Mouse (Mus musculus) retina, embryonic 14.5 days (tissue): ENCODE data around the gene Med24.
"Not testable (repeated sequence)": the region's sequence is repeated elsewhere in the genome, so short reads cannot be mapped to it uniquely, and the experiment has no call there.

Experiments used
- DNase-seq: peaks from one replicate; pipeline ENCODE4 v3.0.0-alpha.2; 2015; ENCODE audit warnings: low spot score

Med24 gene

DNA sequence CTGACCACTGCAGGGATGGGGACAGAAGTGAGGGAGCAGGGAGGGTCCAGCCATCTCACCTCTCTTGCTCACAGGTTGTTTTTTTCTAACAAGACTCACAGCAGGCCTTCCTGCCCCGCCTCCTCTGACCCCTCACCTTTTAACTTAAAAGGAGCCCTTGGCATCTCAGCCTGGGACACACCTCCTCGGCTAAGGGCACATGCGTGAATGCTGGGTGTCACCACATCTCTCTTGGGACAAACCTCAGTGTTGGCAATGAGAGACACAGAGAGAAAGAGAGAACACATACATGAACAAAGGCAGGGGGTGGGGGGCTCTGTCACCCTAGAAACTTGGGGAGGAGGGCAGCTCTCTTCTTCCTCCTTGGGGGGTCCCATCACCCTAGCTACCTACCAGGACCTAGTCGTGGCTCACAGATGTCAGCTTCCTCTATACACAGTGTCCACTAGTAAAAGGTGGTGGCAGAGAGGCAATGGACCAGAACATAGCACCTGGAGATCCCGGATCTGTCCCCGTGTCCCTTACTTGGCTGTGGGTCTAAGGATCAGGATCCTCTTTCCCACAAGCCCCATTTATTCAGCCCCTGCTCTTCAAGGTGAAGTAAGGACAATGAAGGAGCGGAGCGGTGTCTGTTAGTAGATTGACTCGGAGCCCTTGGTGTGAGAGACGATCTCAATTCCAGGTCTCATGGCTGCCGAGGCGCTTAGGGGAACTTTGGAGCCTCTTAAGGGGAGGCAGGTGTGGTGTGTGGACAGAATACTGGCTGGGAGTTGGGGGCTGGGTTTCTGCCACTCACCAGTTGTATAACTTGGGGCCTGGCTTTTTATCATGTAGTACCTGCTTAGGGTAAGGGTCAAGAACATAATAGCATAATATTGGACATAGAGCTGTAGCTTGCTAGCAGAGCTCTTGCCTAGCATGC lies 17.0 kb upstream of the Med24 start:
- DNase-seq, result no peak

DNA sequence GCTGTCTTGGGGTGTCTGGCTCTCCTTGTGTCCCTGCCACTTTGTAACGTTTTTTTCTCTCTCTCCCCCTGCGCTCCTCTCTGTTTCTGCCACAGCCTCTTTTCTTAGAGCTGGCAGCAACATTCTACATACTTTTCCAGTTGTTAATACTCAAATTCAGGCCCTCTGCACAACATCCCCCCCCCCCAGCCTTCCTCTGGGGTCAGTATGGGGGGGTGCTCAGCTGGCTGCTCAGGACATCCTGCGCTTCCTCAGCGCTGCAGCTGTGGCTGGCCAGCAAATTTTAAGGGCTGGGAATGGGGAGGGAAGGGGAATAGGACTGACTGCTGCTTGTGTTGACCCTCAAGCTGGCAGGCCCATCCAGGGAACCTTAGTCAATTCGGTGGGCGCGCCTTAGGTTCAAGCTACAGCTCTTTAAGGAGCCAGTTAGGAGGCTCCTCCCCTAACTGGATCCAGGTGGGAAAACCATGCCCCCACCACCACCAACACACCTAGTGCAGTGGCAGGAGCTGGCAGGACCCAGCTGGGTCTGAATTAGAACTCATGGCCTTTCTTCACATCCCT lies 15.3 kb upstream of the Med24 start:
- no peak for DNase-seq

DNA sequence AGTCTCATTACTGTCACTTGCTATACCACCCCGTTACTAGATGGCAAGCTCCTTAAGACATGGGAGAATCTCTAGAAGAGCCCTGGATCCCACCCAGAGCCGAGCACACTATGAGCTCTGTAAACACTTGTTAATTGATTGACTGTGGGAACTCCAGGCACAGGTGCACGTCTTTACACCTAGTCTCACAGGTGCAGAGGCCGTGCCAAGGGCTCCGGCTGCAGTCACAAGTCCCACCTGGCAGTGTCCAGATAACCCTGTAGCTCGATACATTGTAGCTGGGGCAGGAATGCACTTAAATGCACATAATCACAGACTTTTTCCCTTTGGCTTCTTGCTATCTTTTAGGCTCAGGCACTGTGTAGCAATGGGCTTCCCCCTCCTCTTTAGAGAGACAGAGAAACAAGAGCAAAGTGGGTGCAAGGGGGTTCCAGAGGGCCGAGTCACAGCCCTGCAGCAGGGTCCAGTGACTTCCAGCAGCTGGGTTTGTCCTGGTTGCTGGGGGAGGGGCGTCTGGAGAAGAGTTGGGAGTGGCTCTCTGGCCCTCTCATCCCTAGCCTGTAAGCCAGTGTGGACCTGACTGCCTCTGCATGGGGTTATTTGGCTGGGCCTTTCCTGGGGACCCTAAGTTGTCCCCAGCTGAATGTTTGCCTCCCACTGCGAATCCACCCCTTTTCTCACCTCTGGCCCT lies 14.6 kb upstream of the Med24 start:
- peak; percentile 81 for DNase-seq

DNA sequence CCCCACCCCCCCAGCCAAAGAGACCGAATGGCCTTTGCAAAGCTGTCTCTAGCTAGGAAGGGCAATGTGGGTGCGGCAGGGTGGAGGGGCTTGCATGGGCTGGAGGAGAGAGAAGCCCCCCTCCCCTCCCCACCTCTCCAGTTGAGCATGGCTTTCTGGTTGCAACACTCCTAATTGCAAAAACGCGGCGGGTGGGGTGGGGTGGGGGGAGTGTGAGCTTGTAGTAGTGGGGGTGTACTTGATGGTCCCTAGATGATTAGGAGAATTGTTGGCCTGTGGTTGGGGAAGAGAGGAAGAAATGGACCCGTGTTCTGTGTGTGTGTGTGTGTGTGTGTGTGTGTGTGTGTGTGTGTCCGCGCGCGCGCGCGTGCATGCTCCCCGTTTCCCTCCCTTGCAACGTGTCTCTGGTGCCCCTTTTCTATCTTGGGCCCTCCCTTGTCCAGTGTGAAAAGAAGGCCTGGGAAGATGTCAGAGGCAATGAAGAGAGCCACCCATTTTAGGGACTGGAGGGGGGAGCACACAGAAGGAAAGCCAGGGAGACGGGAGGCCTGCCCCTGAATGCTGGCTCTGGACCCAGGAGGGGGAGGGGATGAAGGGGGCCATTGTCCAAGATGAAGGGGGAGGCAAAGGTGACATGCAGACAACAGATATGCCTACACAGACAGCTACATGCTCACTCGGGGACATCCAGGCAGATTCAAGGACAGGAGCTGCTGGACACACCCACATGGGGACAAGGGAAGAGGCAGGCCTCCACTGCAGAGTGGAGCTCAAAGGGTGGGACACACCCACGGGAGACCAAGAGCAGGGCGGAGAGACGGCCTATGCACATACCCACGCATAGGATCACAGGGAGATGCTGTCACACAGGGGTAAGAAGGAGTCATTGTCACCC lies 13.4 kb upstream of the Med24 start:
- peak; percentile 41 for DNase-seq

DNA sequence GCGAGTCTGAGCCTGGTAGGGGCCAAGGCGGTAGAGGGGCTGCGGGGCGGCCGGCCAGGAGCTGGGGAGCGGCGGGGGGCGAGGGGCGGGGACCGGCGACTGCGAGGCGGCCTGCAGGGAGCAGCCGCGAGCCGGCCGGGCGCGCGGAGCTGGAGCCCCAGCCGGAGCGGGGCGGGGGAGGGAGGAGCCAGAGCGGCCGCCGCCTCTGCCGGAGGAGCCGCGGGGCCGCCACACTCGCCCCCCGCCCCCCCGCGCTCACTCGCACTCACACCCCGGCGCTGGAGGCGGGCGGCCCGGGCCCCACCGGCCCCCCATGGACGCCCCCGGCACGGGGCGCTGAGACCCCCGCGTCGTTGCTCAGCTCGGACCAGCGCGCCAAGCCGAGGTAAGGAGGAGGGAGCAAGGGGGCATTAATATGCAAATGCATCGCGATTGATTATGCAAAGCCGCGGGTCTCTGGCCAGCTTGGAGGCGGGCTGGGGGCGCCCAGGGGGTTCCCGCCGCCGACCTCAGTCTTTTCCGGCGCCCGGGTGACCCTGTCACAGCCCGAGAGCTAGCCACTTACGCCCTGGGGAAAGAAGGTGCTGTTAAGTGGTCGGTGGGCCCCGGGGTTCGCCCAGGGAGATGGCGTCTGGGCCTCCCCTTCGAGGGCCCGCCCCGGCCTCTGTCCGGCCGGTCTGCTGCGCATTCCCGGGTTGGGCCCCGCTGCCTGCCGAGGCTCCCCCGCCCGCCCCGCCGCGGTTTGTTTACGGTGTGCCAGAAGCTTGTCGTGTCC lies 12.6 kb upstream of the Med24 start:
- peak; percentile 88 for DNase-seq

DNA sequence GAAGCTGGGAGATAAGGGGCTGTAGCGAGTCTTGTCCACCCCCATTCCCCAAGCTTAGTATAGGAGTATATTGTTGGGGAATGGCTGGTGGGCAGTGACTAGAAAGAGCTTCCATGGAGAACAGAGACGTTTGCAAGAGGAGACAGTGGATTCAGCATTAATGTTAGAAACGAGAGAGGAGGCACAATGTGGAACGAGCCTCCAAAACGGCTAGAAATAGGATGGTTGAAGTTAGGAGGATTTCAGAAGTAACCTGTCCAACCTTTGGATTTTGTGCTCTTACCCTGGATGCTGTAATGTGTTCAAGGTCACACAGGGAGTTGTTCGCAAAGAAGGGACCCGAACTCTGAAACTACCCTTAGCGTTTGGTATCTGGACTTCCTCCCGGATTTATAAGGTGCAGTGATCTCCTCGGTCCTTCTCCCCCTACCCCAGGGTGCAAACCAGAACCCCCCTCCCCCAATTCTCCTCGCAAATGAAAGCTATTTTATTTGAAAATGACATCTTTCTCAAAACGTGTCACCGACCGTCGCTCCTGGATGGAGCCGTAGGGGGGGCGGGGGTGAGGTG lies 11.9 kb upstream of the Med24 start:
- DNase-seq, result no peak

DNA sequence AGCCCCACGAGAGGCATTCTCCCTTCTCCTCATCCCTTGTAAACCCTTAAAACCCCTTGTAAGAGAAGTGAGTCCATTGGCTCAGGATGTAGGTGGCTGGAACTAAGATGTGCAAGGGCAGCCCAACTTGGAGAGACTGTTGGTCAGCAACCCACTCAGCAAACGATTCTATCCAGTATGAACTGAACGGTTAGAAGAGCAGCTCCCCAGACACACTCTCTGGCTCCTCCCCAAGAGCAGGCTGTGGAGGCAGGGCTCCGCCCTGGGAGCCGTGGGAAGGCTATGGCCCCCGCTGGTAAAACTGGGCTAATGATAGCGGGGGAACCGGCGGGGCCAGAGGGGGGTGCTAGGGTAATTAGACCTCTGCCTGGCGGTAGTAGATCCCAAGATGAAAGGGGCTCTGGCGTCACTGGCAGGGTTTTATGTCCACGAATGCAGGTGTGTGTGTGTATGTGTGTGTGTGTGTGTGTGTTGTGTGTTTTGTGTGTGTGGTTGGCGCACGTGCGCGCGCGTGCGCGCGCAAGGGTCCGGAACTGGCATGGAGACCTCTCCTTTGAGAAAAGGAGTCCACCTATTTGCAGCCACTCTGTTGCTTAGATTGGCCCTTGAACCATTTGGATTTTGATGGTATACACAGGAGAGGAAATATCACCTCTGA lies 11.3 kb upstream of the Med24 start, which contains the start of gene Thra:
Thra (plus strand) TSS at position 246 of the 658 bp plus-strand sequence.
- peak; percentile 82 for DNase-seq

DNA sequence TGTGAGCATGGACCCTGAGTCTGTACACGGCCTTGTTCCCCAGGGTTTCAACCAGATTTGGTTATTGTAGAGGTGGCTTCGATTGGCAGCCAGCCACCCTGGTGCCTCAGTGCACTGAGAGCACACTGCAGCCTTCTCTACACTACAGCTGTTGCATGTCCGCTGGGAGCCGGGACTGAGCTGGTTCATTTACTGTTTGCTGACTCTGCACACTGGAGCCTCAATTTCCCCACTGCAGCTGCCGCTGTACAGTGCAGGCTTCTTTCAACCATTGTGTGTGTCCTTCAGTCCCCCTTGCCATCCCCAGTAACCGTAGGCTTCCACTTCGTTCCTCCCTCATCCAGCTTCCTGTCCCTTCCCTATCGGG lies 10.8 kb upstream of the Med24 start:
- peak; percentile 60 for DNase-seq

DNA sequence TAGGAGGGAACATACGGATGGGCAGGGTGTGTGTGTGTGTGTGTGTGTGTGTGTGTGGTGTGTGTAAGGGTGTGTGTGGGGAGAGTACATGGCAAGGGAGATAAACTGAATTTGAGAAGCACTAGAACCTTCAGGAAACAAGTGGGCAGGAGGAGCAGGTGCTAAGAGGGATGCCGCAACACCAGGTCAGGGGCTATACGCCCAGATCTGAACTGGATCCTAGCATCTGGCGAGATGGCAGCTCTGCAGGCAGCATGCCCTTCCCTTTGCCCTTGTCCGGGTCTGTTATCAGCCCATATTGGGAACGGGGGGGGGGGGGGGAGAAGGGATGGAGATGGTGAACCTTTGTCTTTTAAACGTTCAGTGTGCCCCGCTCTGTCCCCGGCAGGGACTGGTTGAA lies 9.7 kb upstream of the Med24 start:
- DNase-seq, result no peak

DNA sequence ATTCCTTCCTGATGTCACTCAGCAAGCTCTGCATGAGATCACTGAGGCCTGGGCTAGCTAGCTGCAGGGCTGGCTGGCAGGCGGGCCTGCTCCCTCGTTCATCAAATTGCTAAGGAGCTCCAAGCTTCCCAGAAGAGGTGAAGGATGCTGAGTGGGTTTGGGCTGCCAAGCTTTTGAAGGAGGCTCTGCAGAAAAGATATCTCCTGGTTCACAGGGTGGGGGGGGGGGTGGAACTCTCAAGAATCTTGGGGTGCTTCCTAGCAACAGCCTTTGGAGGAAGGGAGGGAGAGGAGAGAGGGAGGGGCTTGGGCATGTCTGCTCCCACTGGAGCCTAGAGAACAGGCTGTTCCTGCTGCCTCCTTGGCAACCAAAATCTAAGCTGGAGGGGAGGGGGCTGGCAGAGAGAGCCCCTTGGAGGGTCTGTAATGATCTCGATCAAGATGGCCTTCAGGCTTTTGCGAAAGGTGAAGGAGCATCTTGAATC lies 9.2 kb upstream of the Med24 start:
- DNase-seq, result no peak

DNA sequence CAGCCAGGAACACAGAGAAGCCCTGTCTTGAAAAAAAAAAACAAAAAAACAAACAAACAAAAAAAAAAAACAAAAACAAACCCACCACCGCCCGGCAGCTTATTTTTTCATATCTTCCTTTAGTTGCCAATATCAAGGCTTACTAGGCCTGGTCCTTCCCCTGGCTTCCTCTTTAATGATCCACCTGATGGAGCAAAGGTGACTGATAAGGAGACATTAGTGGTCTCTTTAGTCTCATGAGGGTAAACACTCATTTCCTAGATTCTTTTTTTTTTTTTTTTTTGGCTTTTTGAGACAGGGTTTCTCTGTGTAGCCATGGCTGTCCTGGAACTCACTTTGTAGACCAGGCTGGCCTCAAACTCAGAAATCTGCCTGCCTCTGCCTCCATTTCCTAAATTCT lies 8.0 kb upstream of the Med24 start:
- not testable (repeated sequence) for DNase-seq

DNA sequence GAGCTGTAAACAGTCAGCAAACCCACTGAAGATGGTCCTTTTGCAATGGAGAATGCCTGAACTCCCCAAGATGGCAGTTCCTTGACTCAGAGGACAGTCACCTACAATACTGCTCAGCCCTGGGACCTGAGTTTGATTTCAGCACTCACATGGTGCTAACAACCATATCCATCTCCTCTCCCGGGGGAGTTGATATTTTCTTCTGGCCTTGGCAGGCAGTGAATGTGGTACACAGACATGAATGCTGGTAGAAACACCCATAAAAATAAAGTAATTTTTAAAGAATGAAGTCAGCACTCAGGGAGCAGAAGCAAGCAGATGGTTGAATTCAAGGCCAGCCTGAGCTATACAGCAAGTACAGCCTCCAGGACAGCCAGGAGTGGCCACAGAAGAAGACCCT lies 6.9 kb upstream of the Med24 start:
- DNase-seq, result no peak

DNA sequence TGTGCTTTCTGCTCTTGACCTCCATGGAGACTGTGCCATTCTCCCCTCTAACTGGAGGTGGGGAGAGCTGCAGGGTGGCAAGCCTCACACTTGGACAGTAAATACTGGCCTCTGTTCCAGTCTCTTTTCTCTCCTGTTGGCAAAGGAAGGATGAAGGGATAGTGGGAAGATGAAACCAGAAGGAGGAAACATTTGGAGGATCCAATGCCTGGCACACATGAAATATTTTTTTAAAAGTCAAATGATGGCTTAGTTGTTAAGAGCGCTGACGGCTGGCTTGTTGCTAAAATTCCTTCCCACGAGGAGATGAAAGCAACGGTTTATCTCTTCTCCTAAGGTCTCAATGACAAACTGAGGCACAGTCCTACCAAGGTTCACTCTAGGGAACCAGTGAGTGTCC lies 5.9 kb upstream of the Med24 start:
- no peak for DNase-seq

DNA sequence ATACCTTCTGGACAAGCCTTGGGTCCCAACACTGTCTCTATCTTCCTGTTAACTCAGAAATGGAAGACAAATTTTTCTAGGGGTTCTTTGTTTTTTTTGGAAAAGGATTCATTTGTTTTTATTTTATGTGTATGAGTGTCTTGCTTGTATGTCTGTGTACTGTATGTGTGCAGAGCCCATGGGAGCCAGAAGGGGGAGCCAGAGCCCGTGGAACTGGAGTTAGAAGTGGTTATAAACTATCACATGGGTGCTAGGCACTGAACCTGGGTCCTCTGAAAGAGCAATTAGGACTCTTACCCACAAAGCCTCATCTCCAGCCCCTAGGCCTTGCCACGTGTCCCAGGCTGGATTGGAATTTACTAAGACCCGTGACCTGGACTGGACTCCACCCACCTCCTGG lies 4.8 kb upstream of the Med24 start:
- DNase-seq, result no peak

DNA sequence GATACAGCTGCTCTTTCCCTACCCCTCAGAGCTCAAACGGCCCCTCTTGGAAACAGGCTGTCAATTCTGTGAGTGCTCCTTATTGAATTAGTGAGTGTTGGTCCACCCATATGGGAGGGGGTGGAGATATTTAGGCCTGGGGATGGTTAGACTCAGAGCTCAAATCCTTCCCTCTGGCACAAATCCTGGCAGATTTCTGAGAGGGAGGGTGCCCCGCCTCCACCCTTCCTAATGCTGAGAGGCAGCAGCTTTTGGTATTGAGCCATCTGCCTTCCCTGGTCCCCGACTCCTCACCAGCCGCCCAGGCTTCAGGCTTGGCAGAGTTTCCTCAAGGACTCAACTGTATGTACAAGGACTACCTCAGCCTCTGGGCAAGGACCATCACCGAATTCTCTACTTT lies 1.9 kb upstream of the Med24 start:
- DNase-seq, result no peak

DNA sequence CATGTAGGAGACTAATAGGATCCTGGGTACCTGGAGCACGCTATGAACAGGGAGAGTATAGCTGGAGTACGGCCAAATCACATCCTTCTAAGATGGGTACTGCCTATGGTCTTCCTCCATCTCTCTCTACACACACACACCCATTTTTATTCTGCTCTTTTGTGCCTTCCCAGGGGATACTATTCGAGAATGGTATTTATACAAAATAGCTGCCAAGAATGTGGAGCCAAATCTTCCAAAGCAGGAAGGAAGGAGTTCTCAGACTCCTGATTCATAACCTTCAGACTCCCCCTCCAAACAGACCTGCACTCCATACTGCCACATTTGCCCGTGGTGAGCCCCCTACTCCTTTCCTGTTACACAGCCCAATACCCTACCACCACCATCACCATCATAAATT lies 1.5 kb upstream of the Med24 start:
- no peak for DNase-seq

DNA sequence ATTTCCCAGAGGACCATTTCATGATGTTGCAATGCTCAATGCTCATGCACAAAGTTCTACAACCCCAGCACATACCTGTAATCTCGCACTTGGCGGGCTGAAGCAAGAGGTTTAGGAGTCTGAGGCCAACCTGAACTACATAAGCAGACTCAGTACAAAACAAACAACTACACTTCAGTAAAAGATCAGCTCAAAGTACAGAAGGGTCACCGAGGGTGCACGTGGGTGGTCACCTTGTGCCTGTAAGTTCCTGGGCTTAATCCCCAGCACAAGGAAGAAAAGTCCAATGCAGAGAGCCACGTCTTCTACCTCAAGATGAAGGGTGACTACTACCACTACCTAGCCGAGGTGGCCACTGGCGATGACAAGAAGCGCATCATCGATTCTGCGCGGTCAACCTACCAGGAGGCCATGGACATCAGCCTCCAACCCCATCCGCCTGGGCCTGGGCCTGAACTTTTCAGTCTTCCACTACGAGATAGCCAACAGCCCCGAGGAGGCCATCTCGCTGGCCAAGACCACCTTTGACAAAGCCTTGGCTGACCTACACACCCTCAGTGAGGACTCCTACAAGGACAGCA lies 3.2 kb downstream of the Med24 start:
- no peak for DNase-seq

DNA sequence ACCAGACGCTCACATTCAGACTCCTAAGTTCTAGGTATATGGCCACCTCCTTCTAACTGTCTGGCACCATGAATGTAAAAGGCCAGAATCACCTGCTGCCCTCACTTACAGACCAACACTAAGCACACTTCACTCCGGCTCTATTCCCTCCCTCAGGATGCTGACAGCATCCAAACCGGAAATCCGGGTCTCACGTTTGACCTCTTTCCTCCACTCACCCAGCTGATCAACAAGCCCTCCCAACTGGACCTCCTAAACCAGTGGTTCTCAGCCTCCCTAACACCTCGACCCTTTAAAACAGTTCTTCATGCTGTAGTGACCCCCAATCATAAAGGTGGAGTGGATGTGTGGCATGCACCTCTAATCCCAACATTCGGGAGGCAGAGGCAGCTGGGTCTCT lies 6.1 kb downstream of the Med24 start:
- DNase-seq, result no peak

DNA sequence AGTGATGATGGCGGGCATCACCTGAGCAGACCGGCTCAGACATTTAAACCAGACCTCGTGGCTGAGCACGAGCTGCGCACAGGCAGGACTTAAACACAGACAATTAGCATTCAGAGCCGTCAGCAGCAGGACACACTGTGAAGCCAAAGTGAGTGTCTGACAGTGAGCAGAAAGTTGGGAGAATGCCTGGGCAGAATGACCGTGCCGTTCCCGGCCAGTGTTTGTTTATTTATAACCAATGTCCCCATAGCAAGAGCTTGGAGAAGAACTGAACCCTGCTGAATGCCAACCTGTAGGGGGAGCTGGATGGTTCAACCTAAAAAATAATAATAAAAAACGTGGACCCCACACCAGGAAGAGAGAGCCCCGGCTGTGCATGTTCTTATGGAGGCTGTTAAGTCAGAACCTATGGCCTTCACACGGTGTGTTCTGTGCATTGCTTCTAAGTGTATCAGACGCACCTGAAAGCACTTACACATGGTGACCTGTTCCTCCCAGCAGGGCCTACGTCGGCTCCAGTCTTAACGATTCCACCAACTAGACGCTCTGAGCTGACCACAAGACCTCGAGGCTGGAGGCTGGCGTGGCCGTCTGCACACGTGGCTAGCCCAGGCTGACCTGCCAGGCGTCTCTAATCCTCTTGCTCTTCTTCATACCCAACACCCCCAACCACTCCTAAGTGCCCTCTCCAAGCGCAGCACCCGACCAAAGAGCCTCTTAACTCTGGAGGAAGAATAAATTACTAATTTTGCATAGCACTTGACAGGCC lies 7.6 kb downstream of the Med24 start:
- DNase-seq, result peak; percentile 49
